Mouse (Mus musculus): Measurements from ENCODE around the gene Ino80b. TPM values are rescaled to one million over a fixed set of nuclear protein-coding genes. Genes with fewer than 3 reads are reported as not detected.

Gene Ino80b
- polyA plus RNA-seq, 1 experiment from 2014 or later = 14.5 TPM

GRCm38 (mm10) chr6:83122961-83123360 lies 2.3 kb downstream of the Ino80b start:
- Histone ChIP-seq H3K4me3 (ENCODE audit: low read depth, low read length) (no peak overlapping the region), H3K36me3 (ENCODE audit: control insufficient read depth, insufficient read depth, low read length) (peaks cover 9% of the 10 kb centered on the region; the same call in 1 of the 2 replicates), H3K4me2 (ENCODE audit: low read length) (0 out of 2 replicates have a peak overlapping the region, but pooled peaks have one; percentile 98), H3K27me3 (ENCODE audit: control insufficient read depth, insufficient read depth, low read depth, low read length) (no peaks in the 10 kb centered on the region), H3K9me3 (replicated peaks; ENCODE audit: control insufficient read depth, low read length, poor library complexity, severe bottlenecking) (no peaks in the 10 kb centered on the region), H3K9ac (ENCODE audit: low read depth, low read length) (no peak overlapping the region), H3K27ac (ENCODE audit: low read length) (peak overlapping the region; percentile 23; the same call in 1 of the 2 replicates), H3K4me1 (ENCODE audit: control insufficient read depth, insufficient read depth, low read length) (peaks cover 34% of the 10 kb centered on the region)
- no peak for ATAC-seq
- whole genome bisulfite sequencing = 81% methylated on average over 5 of the region's 5 CpGs

DNA sequence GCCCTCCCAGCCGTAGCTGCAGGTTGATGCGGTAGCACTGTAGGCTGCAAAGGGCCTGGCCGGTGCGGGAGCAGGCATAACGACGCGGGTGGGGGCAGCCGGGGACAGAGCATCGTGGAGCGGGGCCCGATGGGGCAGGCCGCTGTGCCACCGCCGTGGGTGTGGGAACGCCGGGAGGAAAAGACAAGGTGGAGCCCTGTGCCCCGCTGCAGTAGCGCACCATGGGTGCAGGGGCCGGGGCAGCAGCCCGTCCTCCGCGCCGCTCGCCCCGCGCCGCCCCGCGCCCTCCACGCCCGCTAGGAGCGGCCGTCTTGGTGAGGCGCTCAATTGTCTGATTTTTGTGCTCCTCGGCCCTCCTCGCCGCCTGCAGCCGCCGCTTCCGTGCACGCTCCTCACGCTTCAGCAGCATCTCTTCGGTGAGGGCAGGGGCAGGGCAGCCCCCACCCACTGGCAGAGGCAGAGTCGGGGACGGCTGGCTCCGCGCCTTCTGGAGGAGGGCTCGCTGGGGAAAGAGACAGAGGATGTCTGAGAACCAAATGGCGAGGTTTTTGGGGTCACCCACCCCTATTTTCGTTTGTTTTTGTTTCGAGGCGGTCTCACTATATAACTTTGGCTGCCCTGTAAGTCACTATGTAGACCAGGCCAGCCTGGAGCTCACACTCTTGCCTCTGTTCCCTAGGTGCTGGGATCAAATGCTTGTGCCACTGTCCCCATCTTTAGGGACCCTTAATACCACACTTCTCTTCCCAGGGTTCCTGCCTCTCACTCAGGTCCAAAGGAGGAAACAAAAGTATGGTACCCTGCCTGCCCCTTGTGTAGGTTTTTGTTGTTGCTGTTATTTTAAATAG lies 3.1 kb downstream of the Ino80b start:
- 1% methylated on average over 40 of the region's 52 CpGs for WGBS

DNA sequence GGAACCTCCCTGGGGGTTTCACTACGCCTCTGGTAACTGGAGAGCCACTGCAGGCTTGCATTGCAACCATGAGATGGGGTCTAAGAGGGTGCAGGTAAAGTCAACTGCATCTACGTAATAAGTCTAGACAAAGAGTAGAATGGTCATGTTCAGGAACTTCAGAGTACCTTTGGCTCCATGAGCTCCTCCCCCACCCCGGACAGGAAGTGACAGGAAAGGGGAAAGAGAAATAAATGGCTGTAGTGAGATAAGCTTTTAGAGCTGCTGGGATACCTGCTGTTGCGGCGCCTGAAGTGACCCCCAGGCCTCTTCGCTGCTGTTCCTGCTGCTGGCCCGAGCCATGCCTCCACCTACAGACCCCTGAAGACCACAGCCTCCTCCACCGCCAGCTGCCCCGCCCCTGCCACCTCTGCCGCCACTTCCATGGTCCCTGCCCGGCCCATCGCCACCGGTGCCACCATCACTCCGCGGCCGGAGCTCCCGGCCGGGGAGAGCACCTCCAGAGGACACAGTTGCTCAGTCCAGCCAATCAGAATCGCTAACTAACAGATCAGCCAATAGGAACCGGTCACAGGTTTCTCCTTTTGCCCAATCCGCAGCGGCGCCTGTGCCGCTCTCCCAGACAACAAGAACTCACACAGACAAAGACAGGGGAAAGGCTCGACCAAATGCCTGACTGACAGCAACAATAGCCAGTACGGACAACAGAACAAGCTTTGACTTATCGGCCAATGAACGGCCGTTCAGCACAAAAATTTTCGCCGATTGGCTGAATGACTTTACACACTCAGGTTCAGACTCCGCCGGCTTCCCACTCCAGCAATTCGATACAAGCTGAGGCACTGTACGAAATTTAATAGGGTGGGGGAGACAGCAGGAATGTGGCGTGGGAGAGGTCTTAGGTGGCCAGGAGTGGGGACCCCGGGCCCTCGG lies 4.0 kb downstream of the Ino80b start, which contains the start of gene Wbp1:
Wbp1 (minus strand) TSS at position 630 of the 933 bp plus-strand sequence.
- Histone ChIP-seq H3K9me3 (replicated peaks; ENCODE audit: control insufficient read depth, low read length, poor library complexity, severe bottlenecking) (no peaks in the 10 kb centered on the region), H3K27me3 (ENCODE audit: control insufficient read depth, insufficient read depth, low read depth, low read length) (no peaks in the 10 kb centered on the region), H3K36me3 (ENCODE audit: control insufficient read depth, insufficient read depth, low read length) (peaks cover 15% of the 10 kb centered on the region), H3K9ac (ENCODE audit: low read depth, low read length) (peak within 1 kb of the TSS; percentile 80), H3K4me3 (ENCODE audit: low read depth, low read length) (peak within 1 kb of the TSS; percentile 70), H3K27ac (ENCODE audit: low read length) (peak within 1 kb of the TSS; percentile 94), H3K4me2 (ENCODE audit: low read length) (peak within 1 kb of the TSS; percentile 98), H3K4me1 (ENCODE audit: control insufficient read depth, insufficient read depth, low read length) (peaks cover 42% of the 10 kb centered on the region)
- ATAC-seq = peak; percentile 95
- WGBS = under 1% methylated on average over 38 of the region's 38 CpGs

More for the DNA sequence above, 3.1 kb downstream of the Ino80b start:
- Histone ChIP-seq H3K27ac (ENCODE audit: low read length) (peak overlapping the region; percentile 94), H3K9me3 (replicated peaks; ENCODE audit: control insufficient read depth, low read length, poor library complexity, severe bottlenecking) (no peaks in the 10 kb centered on the region), H3K4me1 (ENCODE audit: control insufficient read depth, insufficient read depth, low read length) (peaks cover 34% of the 10 kb centered on the region), H3K27me3 (ENCODE audit: control insufficient read depth, insufficient read depth, low read depth, low read length) (no peaks in the 10 kb centered on the region), H3K4me3 (ENCODE audit: low read depth, low read length) (peak overlapping the region; percentile 70), H3K4me2 (ENCODE audit: low read length) (peak overlapping the region; percentile 98), H3K36me3 (ENCODE audit: control insufficient read depth, insufficient read depth, low read length) (peaks cover 14% of the 10 kb centered on the region), H3K9ac (ENCODE audit: low read depth, low read length) (peak overlapping the region; percentile 80)
- ATAC-seq = no peak; the same call in 1 of the 2 replicates

GRCm38 (mm10) chr6:83119734-83120051 lies 5.5 kb downstream of the Ino80b start:
- Histone ChIP-seq H3K9ac (ENCODE audit: low read depth, low read length) (peak overlapping the region; percentile 7; the same call in 1 of the 2 replicates), H3K4me3 (ENCODE audit: low read depth, low read length) (peak overlapping the region; percentile 70; the same call in 1 of the 2 replicates), H3K4me2 (ENCODE audit: low read length) (peak overlapping the region; percentile 84), H3K4me1 (ENCODE audit: control insufficient read depth, insufficient read depth, low read length) (peaks cover 47% of the 10 kb centered on the region), H3K9me3 (replicated peaks; ENCODE audit: control insufficient read depth, low read length, poor library complexity, severe bottlenecking) (no peaks in the 10 kb centered on the region), H3K27me3 (ENCODE audit: control insufficient read depth, insufficient read depth, low read depth, low read length) (no peaks in the 10 kb centered on the region), H3K36me3 (ENCODE audit: control insufficient read depth, insufficient read depth, low read length) (peaks cover 15% of the 10 kb centered on the region), H3K27ac (ENCODE audit: low read length) (no peak overlapping the region)
- WGBS = 53% methylated on average over 7 of the region's 7 CpGs
- no peak for ATAC-seq

GRCm38 (mm10) chr6:83118825-83119733 lies 6.2 kb downstream of the Ino80b start:
- Histone ChIP-seq H3K4me3 (ENCODE audit: low read depth, low read length) (no peak overlapping the region), H3K9me3 (replicated peaks; ENCODE audit: control insufficient read depth, low read length, poor library complexity, severe bottlenecking) (no peaks in the 10 kb centered on the region), H3K4me2 (ENCODE audit: low read length) (peak overlapping the region; percentile 84; the same call in 1 of the 2 replicates), H3K27ac (ENCODE audit: low read length) (no peak overlapping the region), H3K9ac (ENCODE audit: low read depth, low read length) (peak overlapping the region; percentile 7; the same call in 1 of the 2 replicates), H3K4me1 (ENCODE audit: control insufficient read depth, insufficient read depth, low read length) (peaks cover 45% of the 10 kb centered on the region), H3K27me3 (ENCODE audit: control insufficient read depth, insufficient read depth, low read depth, low read length) (no peaks in the 10 kb centered on the region), H3K36me3 (ENCODE audit: control insufficient read depth, insufficient read depth, low read length) (peaks cover 15% of the 10 kb centered on the region)
- WGBS = 84% methylated on average over 14 of the region's 14 CpGs
- ATAC-seq = no peak

DNA sequence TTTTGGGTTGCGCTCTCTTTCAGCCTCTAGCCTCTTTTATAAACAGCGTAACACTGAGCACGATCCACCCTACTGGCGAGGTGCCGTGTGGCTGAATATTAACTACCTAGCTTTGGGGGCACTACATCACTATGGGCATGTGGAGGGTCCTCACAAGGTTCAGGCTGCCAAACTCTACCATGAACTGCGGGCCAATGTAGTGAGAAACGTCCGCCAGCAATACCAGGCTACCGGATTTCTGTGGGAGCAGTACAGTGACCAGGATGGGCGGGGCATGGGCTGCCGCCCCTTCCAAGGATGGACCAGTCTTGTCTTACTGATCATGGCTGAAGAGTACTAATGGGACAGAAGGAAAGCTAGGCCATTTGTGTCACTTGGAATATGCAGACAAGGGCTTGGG lies 6.9 kb downstream of the Ino80b start:
- peaks cover 15% of the 10 kb centered on the region for H3K36me3 ChIP-seq (ENCODE audit: control insufficient read depth, insufficient read depth, low read length)
- peaks cover 42% of the 10 kb centered on the region for H3K4me1 ChIP-seq (ENCODE audit: control insufficient read depth, insufficient read depth, low read length)
- H3K27me3 ChIP-seq (ENCODE audit: control insufficient read depth, insufficient read depth, low read depth, low read length) = no peaks in the 10 kb centered on the region
- 87% methylated on average over 11 of the region's 11 CpGs for WGBS
- H3K4me2 ChIP-seq (ENCODE audit: low read length) = no peak overlapping the region
- no peak overlapping the region for H3K9ac ChIP-seq (ENCODE audit: low read depth, low read length)
- H3K27ac ChIP-seq (ENCODE audit: low read length) = no peak overlapping the region
- no peaks in the 10 kb centered on the region for H3K9me3 ChIP-seq (replicated peaks; ENCODE audit: control insufficient read depth, low read length, poor library complexity, severe bottlenecking)
- no peak overlapping the region for H3K4me3 ChIP-seq (ENCODE audit: low read depth, low read length)
- ATAC-seq = no peak

- WGBS = 93% methylated on average over 13 of the region's 13 CpGs
- no peak overlapping the region for H3K27ac ChIP-seq (ENCODE audit: low read length)
- H3K4me1 ChIP-seq (ENCODE audit: control insufficient read depth, insufficient read depth, low read length) = peaks cover 37% of the 10 kb centered on the region
- ATAC-seq = no peak
- no peak overlapping the region for H3K9ac ChIP-seq (ENCODE audit: low read depth, low read length)
- no peak overlapping the region for H3K4me3 ChIP-seq (ENCODE audit: low read depth, low read length)
- H3K4me2 ChIP-seq (ENCODE audit: low read length) = no peak overlapping the region
- H3K9me3 ChIP-seq (replicated peaks; ENCODE audit: control insufficient read depth, low read length, poor library complexity, severe bottlenecking) = no peaks in the 10 kb centered on the region
- H3K27me3 ChIP-seq (ENCODE audit: control insufficient read depth, insufficient read depth, low read depth, low read length) = no peaks in the 10 kb centered on the region
- H3K36me3 ChIP-seq (ENCODE audit: control insufficient read depth, insufficient read depth, low read length) = peaks cover 15% of the 10 kb centered on the region
Measured at GRCm38 (mm10) chr6:83117616-83118015, 7.6 kb downstream of the Ino80b start.

- Histone ChIP-seq H3K9ac (ENCODE audit: low read depth, low read length) (no peak overlapping the region), H3K4me1 (ENCODE audit: control insufficient read depth, insufficient read depth, low read length) (peaks cover 31% of the 10 kb centered on the region), H3K36me3 (ENCODE audit: control insufficient read depth, insufficient read depth, low read length) (peaks cover 15% of the 10 kb centered on the region), H3K27ac (ENCODE audit: low read length) (no peak overlapping the region), H3K4me3 (ENCODE audit: low read depth, low read length) (no peak overlapping the region), H3K27me3 (ENCODE audit: control insufficient read depth, insufficient read depth, low read depth, low read length) (no peaks in the 10 kb centered on the region), H3K4me2 (ENCODE audit: low read length) (no peak overlapping the region), H3K9me3 (replicated peaks; ENCODE audit: control insufficient read depth, low read length, poor library complexity, severe bottlenecking) (no peaks in the 10 kb centered on the region)
- no peak for ATAC-seq
- 82% methylated on average over 4 of the region's 4 CpGs for WGBS
Measured at GRCm38 (mm10) chr6:83117165-83117438, 8.1 kb downstream of the Ino80b start.

All from midbrain, embryonic 16.5 days (tissue).